Mouse (Mus musculus) megakaryocyte, embryonic 14.5 days (primary cell): ENCODE results near the gene Gpr15.

Experiments used
- FLI1 ChIP-seq: IDR thresholded peaks from 2 replicates; pipeline ENCODE4 v1.6.1; 2012; ENCODE audit warnings: low read length, inconsistent platforms, mixed read lengths
- GATA1 ChIP-seq: IDR thresholded peaks from 3 replicates; pipeline ENCODE4 v1.6.1; 2012; ENCODE audit warnings: mixed read lengths, low read length, inconsistent platforms, borderline replicate concordance

- TF ChIP-seq GATA1 (no peak), FLI1 (no peak)
These were observed 10.0 kb downstream of the Gpr15 start for GRCm38 (mm10) chr16:58708601-58709475.
